Mouse (Mus musculus): ENCODE results near the gene Cxcl14.

- TF ChIP-seq GATA1 (IDR thresholded peaks at IDR 0.05; ENCODE audit: borderline replicate concordance, low read length), result no peak
- TF ChIP-seq FLI1 (IDR thresholded peaks at IDR 0.05; ENCODE audit: low read length), result no peak
These were observed 43.6 kb downstream of the Cxcl14 start for GRCm38 (mm10) chr13:56252783-56253182.
